Mouse (Mus musculus) CD4-positive naive resting alpha-beta T cell, adult 57 days (primary cell): Measurements from ENCODE around the gene Tfdp1. TPM values are rescaled to one million over a fixed set of nuclear protein-coding genes. Genes with fewer than 3 reads are reported as not detected.

Source experiments
- total RNA-seq: library from RNA; stranded (reverse); gene quantifications from one replicate; pipeline ENCODE4 v1.2.4, GENCODE M21; 2023

The Tfdp1 gene
- total RNA-seq: 34.8 TPM

DNA sequence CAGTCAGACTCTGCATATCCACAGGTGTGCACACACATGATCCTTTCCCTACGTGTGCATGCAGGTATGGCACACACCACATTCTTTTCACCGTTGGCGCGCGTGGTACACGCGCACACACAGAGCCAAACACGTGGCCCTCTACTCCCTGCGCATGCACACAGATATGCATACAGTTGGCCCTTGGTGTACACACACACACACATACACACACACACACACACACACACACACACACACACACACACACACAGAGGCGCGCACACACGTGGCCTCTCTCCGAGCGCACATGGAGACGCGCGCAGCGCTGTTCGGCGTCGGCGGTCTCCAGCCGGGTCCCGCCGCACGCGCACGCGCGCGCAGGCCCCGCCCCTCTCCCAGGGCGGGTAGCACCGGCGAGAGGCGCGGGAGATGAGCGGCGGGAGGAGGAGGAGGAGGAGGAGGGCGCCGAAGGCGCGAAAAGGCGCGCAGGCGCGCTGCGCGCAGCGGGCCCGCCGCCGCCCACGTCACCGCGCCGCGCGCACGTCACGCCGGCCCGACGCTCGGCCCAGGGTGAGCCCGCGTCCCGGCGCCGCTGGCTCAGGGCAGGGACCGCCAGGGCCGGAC lies at the start of gene Tfdp1:
Tfdp1 (plus strand) TSS at position 497 of the 606 bp plus-strand sequence.

DNA sequence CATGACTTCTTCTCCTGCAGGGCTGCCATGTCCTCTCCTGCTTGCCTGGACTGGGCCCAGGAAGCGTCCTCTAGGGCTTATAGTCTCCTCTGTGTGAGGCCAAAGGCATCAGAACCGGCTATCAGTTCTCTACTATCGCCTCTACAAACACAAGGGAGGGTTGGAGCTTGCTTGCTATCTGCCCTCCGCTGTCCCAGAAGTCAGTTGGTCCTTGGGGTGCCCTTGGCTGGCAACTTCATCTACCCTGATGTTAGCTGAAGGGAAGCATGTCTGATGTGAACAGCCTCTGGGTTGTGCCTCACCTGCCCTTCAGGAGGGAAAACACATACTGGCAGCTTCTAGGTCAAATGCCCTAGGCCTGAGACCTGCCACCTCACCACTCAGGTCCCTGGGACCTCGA lies 58.2 kb downstream of the Tfdp1 start, which contains the start of gene Atp4b:
Atp4b (minus strand) TSS at position 101 of the 400 bp plus-strand sequence.

DNA sequence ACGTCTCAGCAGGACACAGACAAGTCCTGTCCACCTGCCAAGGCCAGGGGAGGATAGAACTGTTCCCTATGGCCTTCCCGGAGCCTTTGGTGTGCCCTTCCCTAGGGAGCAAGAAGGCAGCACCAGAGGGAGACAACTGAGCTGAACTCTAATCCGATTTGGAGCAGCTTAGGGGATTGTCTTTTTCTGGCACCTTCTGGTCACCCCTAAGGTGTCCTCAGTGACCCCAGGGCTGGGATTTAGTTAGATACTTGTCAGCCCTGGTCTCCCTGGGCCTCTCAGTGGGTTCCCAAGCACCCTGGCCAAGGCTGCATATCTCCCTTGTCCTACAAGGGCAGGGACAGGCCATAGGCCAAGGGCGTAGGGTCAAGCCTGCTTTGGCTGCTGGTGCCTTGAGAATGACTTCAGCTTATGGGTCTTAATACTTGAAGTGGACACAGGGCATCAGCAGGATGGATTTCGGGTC lies 66.1 kb downstream of the Tfdp1 start, which contains the start of gene Grk1:
Grk1 (plus strand) TSS at position 416 of the 466 bp plus-strand sequence.

Other genes starting within 250 kb of the Tfdp1 start
- gene Pcid2, start 233.3 kb upstream of the Tfdp1 start, total RNA-seq: 38.9 TPM
- gene Cul4a, start 233.1 kb upstream of the Tfdp1 start, total RNA-seq: 42.4 TPM
- gene Lamp1, start 179.6 kb upstream of the Tfdp1 start, total RNA-seq: 95.8 TPM
- not detected for gene Grtp1, start 138.1 kb upstream of the Tfdp1 start, total RNA-seq
- gene Adprhl1, start 84.6 kb upstream of the Tfdp1 start, total RNA-seq: not detected
- 19.9 TPM for gene Dcun1d2, start 50.6 kb upstream of the Tfdp1 start, total RNA-seq
- gene Tmco3, start 50.6 kb upstream of the Tfdp1 start, total RNA-seq: 21.3 TPM
- not detected for gene Atp4b, start 58.1 kb downstream of the Tfdp1 start, total RNA-seq
- 0.12 TPM for gene Grk1, start 66.3 kb downstream of the Tfdp1 start, total RNA-seq
- not detected for gene Tmem255b, start 96.4 kb downstream of the Tfdp1 start, total RNA-seq
- 8.1 TPM for gene Gas6, start 155.7 kb downstream of the Tfdp1 start, total RNA-seq
- gene 1700029H14Rik, start 223.7 kb downstream of the Tfdp1 start, total RNA-seq: 7.7 TPM